Mouse (Mus musculus): ENCODE results near the gene Lmntd2.

Gene Lmntd2

DNA sequence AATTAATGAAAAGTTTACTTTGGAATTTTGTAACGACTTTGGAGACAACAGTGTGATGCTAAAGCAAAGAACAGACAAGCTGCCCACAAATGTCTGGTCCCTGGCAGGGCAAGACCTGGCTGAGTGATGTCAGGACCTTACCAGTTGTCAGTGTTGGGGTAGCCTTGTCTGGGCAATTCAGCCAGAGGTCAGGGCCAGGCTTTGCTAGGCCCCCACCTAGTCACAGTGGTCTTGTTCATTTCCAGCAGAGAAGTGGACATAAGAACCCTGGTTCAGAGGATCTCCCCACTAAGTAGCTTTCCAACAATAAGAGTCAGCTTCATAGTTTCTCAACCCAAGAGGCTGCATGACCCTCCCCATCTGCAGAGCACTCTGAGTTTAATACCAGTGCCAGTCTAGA is 6.5 kb upstream of the Lmntd2 start:
- ChIA-PET POLR2A (interaction anchor here in 3 of 4 experiments (0.5 to 10.6 kb wide), 29 partner anchors 9 to 1063 kb away, joined by 3 to 158 read pairs (median 3); partner anchors contain the start of genes Cdhr5 (in 2 of the 3), Deaf1 (in 1 of the 3), Phrf1 (in 1 of the 3) and Pidd1 (in 1 of the 3)), CTCF (interaction anchor here in 1 of 4 experiments (1.0 kb wide), 1 partner anchor 126 kb away, joined by 5 read pairs; no protein-coding TSS in a partner anchor)

DNA sequence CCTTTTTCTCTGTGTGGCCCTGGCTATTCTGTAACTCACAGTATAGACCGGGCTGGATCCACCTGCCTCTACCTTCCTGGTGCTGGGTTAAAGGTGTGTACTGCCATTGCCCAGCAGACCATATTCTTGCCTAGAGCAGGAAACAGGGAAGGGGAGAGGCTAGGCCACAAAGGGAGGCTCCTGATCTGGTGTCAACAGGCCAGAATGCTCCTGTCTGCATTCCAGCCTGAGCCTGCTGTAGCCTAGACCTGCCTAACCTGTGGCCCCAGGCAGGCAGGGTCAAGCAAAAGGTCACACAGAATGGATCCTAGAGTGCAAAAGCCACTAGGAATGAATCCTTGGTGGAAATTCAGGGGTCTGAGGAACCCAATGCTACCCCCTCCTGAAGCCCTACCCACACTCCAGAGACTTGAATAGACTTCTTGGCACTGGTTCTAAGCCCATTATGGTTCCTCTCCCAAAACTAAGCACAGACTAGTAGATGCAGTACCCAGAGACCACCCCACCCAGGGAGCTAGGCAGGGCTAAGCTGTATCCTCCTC is 5.7 kb upstream of the Lmntd2 start:
- POLR2A ChIA-PET = interaction anchor here in 3 of 4 experiments (0.5 to 10.6 kb wide), 17 partner anchors 8 to 1063 kb away, joined by 3 to 158 read pairs (median 3); partner anchors contain the start of genes Phrf1 (in 2 of the 3), Cdhr5 (in 1 of the 3), Pidd1 (in 1 of the 3) and Ptdss2 (in 1 of the 3)

DNA sequence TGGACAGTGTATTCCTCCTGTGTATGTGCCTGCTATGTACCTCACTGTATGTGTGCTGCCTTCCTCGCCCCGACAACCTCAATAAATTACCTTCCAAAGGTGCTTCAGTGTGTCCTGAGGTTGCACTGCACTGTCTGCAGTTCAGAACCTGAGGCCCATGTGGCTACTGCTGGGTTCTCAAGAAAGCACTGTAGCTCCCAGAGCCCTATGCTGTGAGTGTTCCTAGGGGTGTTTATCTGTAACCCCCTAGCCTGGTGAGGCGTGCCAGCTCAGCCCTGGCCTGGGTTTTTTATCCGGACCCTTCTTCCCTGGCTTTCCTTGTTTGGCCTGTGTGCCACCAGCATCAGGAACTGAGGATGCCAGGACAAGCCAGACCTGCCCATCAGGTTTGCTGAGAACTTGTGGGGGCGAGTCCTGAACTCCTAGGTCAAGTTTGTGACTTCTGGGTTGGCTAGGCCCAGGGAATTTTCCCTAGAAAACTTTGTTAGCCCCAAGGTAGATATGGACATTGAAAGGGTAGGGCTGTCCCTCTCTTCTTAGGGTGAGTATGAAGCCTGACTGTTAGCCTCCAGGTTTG is 4.8 kb upstream of the Lmntd2 start:
- ChIA-PET POLR2A (interaction anchor here (0.5 to 10.6 kb wide), 14 partner anchors 9 to 256 kb away, joined by 3 to 158 read pairs (median 4); partner anchors contain the start of genes Phrf1 (in 2 of the 4) and Pidd1 (in 1 of the 4)), CTCF (interaction anchor here in 1 of 4 experiments (1.4 kb wide), 1 partner anchor 10 kb away, joined by 4 read pairs; the partner anchor contains the start of gene Phrf1)

More for the DNA sequence above, 5.7 kb upstream of the Lmntd2 start:
- CTCF ChIA-PET = interaction anchor here in 2 of 4 experiments (1.0 to 1.4 kb wide), 2 partner anchors 9 to 126 kb away, joined by 4 to 5 read pairs; partner anchors contain the start of gene Phrf1 (in 1 of the 2)

GRCm38 (mm10) chr7:141218141-141218540 is 4.3 kb upstream of the Lmntd2 start:
- CTCF ChIA-PET = no interaction called here

DNA sequence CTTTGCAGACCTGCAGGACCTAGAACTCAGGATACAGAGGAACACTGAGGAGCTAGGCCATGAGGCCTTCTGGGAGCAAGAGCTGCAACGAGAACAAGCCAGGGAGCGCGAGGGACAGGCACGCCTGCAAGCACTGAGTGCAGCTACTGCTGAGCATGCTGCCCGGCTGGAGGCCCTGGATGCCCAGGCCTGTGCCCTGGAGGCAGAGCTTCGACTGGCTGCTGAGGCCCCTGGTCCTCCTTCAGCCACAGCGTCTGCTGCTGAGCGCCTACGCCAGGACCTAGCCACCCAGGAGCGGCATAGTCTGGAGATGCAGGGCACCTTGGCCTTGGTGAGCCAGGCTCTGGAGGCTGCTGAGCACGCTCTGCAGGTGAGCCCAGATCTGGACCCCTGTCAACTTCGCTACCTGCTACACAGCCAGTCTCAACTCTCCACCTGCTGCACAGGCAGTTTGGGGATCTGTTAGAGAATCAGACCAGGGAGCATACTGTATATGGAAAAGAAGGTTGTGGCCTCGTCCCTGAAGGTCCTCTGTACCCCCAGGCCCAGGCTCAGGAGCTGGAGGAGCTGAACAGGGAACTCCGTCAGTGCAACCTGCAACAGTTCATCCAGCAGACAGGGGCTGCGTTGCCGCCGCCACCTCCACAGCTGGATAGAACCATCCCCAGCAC is 3.6 kb upstream of the Lmntd2 start:
- CTCF ChIA-PET = no interaction called here

More at GRCm38 (mm10) chr7:141218141-141218540, 4.3 kb upstream of the Lmntd2 start:
- POLR2A ChIA-PET = interaction anchor here in 3 of 4 experiments (1.0 to 10.6 kb wide), 10 partner anchors 10 to 256 kb away, joined by 3 to 158 read pairs (median 4); partner anchors contain the start of genes Phrf1 (in 2 of the 3), Hras (in 1 of the 3), Lrrc56 (in 1 of the 3) and Pidd1 (in 1 of the 3)

GRCm38 (mm10) chr7:141216894-141217293 is 3.0 kb upstream of the Lmntd2 start:
- CTCF ChIA-PET = interaction anchor here in 1 of 4 experiments (2.0 kb wide), 1 partner anchor 11 kb away, joined by 11 read pairs; the partner anchor contains the start of gene Phrf1
- POLR2A ChIA-PET = interaction anchor here in 3 of 4 experiments (0.7 to 10.6 kb wide), 10 partner anchors 11 to 360 kb away, joined by 3 to 158 read pairs (median 8); partner anchors contain the start of genes Phrf1 (in 2 of the 3), Bet1l (in 1 of the 3), Gm45785 (in 1 of the 3) and Hras (in 1 of the 3)

More for the DNA sequence above, 3.6 kb upstream of the Lmntd2 start:
- POLR2A ChIA-PET = interaction anchor here in 3 of 4 experiments (0.5 to 10.6 kb wide), 12 partner anchors 10 to 234 kb away, joined by 3 to 158 read pairs (median 4); partner anchors contain the start of genes Phrf1 (in 2 of the 3), Hras (in 1 of the 3), Lrrc56 (in 1 of the 3) and Pidd1 (in 1 of the 3)

DNA sequence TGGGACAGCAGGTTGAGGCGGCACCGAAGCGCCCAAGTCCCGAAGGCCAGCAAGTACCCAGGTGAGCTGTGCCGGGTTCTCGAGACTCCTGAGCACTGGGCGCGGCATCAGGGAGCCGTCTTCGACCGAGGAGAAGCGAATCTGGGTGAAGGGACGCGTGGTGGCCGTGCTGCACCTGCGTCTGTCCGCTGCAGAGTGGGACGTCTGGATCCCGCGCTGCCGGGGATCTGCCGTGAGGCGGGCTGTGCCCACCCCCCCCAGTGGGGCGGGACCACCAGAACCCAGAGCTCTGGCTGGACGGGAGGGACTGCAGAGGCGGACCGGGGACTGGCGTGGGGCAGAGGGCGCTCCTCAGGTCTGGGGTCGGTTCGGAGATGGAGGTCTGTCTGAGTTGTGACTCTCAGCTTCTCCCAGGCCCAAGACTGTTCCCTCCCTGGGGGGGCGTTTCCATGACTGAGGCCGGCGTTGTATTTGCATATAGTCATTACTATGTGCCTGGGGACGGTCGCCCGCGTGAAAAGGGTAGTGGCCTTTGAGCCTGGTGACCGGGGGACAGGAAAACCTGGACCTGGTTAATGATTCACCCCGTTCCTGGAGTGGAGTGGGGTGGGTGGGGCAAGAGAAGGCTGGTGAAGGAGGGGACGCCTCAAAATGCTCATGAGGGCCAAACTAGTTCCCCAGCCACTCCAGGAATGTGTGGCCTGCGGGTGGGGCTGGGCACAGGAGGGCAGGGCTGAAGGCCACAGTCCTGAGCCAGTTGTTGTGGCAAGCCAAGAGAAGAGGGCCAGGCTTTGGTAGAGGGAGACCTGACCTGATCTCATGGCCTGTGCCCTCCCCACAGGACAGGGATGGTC is 2.2 kb upstream of the Lmntd2 start:
- POLR2A ChIA-PET = interaction anchor here (0.5 to 10.6 kb wide), 141 partner anchors 8 to 1395 kb away, joined by 3 to 158 read pairs (median 5); partner anchors contain the start of genes Hras (in 4 of the 4), Lrrc56 (in 4 of the 4), Phrf1 (in 3 of the 4) and Ptdss2 (in 3 of the 4)
- CTCF ChIA-PET = interaction anchor here (0.6 to 2.0 kb wide), 20 partner anchors 9 to 265 kb away, joined by 3 to 15 read pairs (median 4); partner anchors contain the start of genes Phrf1 (in 2 of the 4), Cend1 (in 1 of the 4), Eps8l2 (in 1 of the 4) and Hras (in 1 of the 4)

DNA sequence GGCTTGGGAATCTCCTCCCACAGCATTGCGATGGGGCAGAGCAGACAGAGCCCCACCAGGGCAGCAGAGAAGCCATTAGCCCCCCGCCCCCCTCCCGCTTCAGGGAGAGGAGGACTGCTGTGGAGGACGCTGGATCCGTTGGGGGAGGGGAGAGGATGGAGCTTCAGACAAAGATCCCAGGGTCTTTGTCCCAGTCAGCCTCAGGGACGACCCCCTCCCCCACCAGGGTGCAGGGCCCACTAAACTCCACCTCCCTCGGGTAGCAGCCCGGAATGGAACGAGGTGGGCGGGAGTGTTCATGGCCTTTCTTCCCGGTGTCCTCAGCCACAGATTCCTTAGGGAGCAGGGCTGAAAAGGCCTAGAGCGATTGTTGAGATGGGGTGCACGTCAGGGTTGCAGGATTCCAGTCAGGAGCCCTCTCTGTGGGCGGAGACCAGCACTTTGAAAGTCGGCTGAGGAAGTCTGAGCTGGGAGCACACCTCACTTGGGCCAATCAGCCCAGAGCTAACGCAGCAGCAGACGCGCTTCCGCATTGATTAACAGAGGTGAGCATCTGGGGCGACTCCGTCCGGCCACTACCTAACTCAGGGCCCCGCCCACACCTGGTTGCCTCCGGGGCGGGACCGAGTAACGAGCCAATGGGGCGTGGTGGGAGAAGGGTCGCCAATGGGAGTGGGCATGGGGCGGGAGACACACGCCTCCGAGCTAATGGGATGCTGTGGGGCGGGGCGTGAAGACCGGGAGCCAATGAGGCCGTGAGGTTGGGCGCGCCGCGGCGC is 1.4 kb upstream of the Lmntd2 start, which contains the start of gene Rassf7:
TSS of gene Rassf7 (plus strand) at position 760 of the 779 bp plus-strand sequence.
- ChIA-PET POLR2A (interaction anchor here (0.6 to 10.6 kb wide), 145 partner anchors 9 to 1396 kb away, joined by 3 to 158 read pairs (median 5); partner anchors contain the start of genes Hras (in 4 of the 4), Lrrc56 (in 4 of the 4), Phrf1 (in 3 of the 4) and Ptdss2 (in 3 of the 4)), CTCF (interaction anchor here (0.6 to 2.0 kb wide), 22 partner anchors 9 to 292 kb away, joined by 3 to 15 read pairs (median 4); partner anchors contain the start of genes Phrf1 (in 2 of the 4), Cend1 (in 1 of the 4), Eps8l2 (in 1 of the 4) and Hras (in 1 of the 4))

DNA sequence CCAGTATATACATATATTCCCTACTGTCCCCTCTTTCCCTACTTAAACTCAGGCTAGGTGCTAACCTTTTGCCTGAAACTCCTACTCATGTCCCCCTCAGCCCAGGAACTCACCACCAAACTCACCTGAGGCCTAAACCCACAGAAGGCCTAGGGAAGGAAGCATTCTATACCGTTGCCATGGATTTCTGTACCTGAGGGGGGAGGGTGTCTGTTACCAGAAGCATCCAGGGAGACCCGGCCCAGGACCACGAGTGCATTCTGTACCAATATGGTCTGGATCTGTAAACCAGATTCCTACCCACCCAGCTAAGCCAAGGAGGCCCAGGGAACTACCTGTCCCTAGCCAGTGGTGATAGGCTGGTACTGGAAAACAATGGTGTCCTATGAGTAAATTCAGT is 430 bp upstream of the Lmntd2 start:
- ChIA-PET POLR2A (interaction anchor here (0.6 to 10.6 kb wide), 11 partner anchors 9 to 115 kb away, joined by 3 to 158 read pairs (median 6); partner anchors contain the start of genes Hras (in 2 of the 4), Lrrc56 (in 2 of the 4), Sigirr (in 2 of the 4) and Phrf1 (in 1 of the 4)), CTCF (no interaction called here)

GRCm38 (mm10) chr7:141213133-141213532 is 747 bp downstream of the Lmntd2 start:
- POLR2A ChIA-PET = interaction anchor here in 3 of 4 experiments (0.8 to 1.2 kb wide), 7 partner anchors 8 to 218 kb away, joined by 3 to 4 read pairs (median 3); partner anchors contain the start of genes Hras (in 1 of the 3) and Lrrc56 (in 1 of the 3)
- CTCF ChIA-PET = interaction anchor here in 1 of 4 experiments (1.1 kb wide), 1 partner anchor 15 kb away, joined by 3 read pairs; no protein-coding TSS in a partner anchor

- CTCF ChIA-PET = no interaction called here
- POLR2A ChIA-PET = interaction anchor here in 1 of 4 experiments (0.9 to 2.1 kb wide), 2 partner anchors 17 to 58 kb away, joined by 3 to 7 read pairs; partner anchors contain the start of genes Hras and Lrrc56
Measured at GRCm38 (mm10) chr7:141210606-141211131, 3.2 kb downstream of the Lmntd2 start.

DNA sequence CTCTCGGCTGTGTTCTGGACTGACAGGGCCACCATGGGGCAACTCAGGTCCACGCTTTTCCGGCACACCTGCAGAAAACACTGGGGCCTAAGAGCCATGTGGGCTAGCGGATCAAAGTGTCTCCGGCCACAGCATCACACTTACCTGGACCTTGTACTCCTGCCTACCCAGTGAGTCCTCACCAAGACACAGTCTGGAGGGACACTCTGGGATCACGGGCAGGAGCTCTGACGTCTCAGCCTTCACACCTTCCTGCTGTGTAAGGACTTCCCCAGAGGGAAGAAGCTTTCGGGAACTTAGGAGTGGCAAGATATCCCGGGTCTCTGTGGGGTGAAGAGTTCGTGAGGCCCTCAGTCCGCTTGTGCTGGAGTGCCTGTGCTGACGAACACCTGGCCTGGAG is 3.7 kb downstream of the Lmntd2 start:
- ChIA-PET POLR2A (interaction anchor here in 1 of 4 experiments (0.9 to 2.1 kb wide), 2 partner anchors 17 to 59 kb away, joined by 3 to 7 read pairs; partner anchors contain the start of genes Hras and Lrrc56), CTCF (no interaction called here)

- ChIA-PET POLR2A (interaction anchor here in 1 of 4 experiments (1.4 to 2.1 kb wide), 2 partner anchors 16 to 72 kb away, joined by 3 to 7 read pairs; partner anchors contain the start of genes Hras and Lrrc56), CTCF (no interaction called here)
Measured at GRCm38 (mm10) chr7:141209526-141209925, 4.4 kb downstream of the Lmntd2 start.

- ChIA-PET CTCF (interaction anchor here in 1 of 4 experiments (1.4 kb wide), 1 partner anchor 189 kb away, joined by 3 read pairs; no protein-coding TSS in a partner anchor), POLR2A (interaction anchor here in 3 of 4 experiments (0.6 to 3.7 kb wide), 8 partner anchors 8 to 189 kb away, joined by 3 to 27 read pairs (median 4); partner anchors contain the start of genes Hras (in 2 of the 3), Lrrc56 (in 2 of the 3), Rassf7 (in 2 of the 3) and Lmntd2 (in 1 of the 3))
Measured at GRCm38 (mm10) chr7:141206182-141206937, 7.5 kb downstream of the Lmntd2 start.
